Mouse (Mus musculus) adrenal gland, adult 8-10 months (tissue): ENCODE measurements at regions not wholly inside any gene's neighbourhood (a gene's known extent, or its start where the extent isn't known, plus 50 kb on each side); places are given as distances from the start of the nearest gene placed in this dataset.
A peak's percentile ranks its signal among the peaks of the same experiment; 100 is the strongest.

Experiments used
- DNase-seq: peaks from one replicate; pipeline ENCODE4 v3.0.0; 2022

GRCm38 (mm10) chr2:133362693-133363443 lies 189.1 kb upstream of the Bmp2 start:
- no peak for DNase-seq

GRCm38 (mm10) chr2:133371490-133372215 lies 180.3 kb upstream of the Bmp2 start:
- no peak for DNase-seq

- DNase-seq: no peak
Measured at GRCm38 (mm10) chr2:133373543-133373942, 178.4 kb upstream of the Bmp2 start.

DNA sequence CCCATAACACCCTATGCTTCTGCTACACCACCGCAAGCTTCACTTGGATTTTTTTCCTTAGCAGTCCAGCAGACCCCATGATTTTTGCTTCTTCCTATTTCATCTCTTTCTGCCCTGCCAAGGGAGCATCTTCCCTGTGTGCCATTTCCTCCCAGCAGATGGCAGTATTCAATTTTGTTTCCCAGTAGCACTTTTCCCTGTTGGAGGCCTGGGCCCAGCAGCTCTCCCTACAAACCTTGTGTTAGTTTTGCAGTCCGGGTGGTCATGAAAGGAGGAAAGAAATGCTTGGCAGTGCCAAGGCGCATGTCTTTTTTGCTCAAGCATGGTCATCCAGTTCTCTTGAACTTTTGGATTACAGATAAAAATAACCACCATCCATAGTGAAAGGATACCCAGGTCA lies 170.9 kb upstream of the Bmp2 start:
- no peak for DNase-seq

GRCm38 (mm10) chr2:133383135-133383920 lies 168.6 kb upstream of the Bmp2 start:
- DNase-seq: no peak

GRCm38 (mm10) chr2:133385297-133385696 lies 166.7 kb upstream of the Bmp2 start:
- no peak for DNase-seq

- DNase-seq: no peak
Measured at GRCm38 (mm10) chr2:133387349-133387748, 164.6 kb upstream of the Bmp2 start.

GRCm38 (mm10) chr2:133392298-133392697 lies 159.7 kb upstream of the Bmp2 start:
- DNase-seq: no peak

- DNase-seq: no peak
Measured at GRCm38 (mm10) chr2:133397566-133397965, 154.4 kb upstream of the Bmp2 start.

GRCm38 (mm10) chr2:133399059-133399690 lies 152.8 kb upstream of the Bmp2 start:
- no peak for DNase-seq

GRCm38 (mm10) chr2:133400963-133401362 lies 151.0 kb upstream of the Bmp2 start:
- DNase-seq: no peak

- no peak for DNase-seq
Measured at GRCm38 (mm10) chr2:133416990-133417581, 134.9 kb upstream of the Bmp2 start.

DNA sequence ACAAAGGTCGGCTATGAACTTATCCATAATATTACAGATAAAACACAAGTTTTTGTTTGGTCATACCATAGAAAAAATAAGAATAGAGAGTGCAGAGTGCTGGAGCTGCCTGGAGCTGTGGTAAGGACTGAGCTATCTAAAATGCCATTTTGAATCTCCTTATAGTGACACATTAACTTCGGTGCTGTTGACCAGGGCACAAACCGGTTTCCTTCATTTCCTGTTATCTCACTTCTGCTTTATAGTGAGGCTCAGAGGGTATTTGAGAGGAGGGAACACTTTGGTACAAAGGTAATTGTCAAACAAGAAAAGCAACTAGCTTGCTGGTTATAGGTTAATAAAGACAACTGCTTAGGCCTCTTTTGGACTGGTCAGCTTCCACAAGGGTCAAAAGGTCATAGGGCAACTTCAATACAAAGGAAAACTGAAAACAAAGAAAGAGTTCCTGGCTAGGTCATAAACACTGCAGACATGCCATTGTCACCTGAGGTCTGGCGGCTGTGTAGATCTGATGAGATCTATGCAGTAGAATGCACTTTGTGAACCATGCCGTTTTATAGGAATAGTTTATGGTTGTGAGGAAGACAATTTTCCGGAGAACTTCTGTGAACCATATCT lies 132.2 kb upstream of the Bmp2 start:
- no peak for DNase-seq

DNA sequence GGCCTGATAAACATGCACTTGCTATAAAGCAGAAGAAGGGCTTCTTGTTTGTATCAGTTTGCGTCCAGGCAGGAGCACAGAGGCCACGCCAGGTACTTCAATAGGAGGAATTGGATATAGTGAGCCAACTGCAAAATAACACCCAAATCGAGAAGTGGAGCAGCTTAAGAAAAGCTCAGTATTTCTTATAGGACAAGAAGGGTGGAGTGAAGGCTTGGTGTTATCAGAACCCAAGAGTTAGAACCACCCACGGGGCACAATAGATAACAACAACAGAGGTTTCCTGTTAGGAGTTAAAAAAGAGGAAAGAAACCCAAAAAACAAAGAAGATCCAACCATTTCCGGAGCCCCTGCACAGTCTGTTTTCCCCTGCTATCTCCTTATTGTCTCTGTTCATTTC lies 126.4 kb upstream of the Bmp2 start:
- DNase-seq: no peak

GRCm38 (mm10) chr2:133427039-133427438 lies 124.9 kb upstream of the Bmp2 start:
- DNase-seq: no peak

DNA sequence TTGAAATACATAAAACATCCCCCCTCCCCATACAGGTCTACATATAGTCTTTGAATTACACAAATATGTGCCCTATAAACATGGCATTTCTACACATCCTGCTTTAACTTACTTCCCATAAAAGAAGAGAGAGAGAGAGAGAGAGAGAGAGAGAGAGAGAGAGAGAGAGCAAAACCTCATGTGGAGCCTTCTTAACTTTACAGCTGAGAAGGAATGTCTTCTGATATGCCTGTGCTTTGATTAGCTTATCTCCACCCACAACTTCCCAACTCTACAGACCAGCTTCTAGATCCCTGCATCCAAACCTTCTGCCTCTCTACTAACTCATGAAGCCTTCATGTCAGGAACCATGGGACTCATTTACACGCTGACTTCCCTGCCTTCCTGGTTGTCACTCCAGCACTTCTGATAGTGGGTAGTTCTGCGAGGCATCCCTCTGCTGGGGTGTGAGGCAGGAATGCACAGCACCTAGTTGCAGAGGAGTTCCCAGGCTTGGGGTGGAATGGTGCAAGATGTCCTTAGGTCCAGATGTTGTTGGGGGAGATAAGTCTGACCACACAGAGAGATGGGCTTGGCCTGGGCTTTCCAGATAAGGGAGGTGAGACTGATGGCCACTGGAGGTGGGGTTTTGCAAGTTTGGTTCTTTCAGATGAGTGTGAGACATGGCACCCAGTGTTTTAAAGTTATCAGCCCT lies 122.4 kb upstream of the Bmp2 start:
- DNase-seq: no peak

GRCm38 (mm10) chr2:133430741-133431438 lies 121.1 kb upstream of the Bmp2 start:
- DNase-seq: peak; percentile 21

DNA sequence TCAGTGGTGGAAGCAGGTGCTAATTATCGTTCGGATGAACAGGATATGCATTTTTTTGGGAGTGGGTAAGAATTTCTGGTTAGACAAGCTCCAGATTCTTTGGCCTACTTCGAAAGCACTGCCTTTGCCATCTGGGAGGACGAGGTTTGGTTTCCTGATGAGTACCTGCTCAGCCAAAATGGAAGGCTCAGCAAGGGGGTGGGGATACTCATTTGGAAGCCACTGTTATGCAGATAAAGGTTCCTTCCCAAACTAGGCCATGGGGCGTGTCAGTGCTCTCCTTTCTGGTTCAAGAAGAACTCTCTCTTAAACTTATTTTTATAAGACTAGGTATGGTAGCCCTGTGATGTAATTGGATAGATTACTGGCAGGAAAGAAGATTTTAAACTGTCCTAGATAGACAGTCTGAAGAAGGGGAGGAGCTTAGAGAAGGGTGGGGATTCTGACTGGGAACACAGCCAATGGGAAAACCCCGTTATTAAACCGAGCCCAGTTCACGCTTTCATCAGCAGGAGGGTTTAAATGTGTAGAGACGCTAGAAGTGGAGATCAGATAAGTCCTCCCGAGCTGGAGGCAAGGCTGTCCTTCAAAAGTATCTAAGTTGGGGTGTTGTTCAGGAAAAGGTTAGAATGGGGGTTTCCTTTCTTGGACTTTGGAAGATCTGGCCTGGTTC lies 119.7 kb upstream of the Bmp2 start:
- no peak for DNase-seq

- DNase-seq: no peak
Measured at GRCm38 (mm10) chr2:133436913-133437843, 114.8 kb upstream of the Bmp2 start.
